Mouse (Mus musculus): Measurements from ENCODE around the gene Traf3ip1.

The Traf3ip1 gene

GRCm38 (mm10) chr1:91533961-91534723 is 39.7 kb downstream of the Traf3ip1 start:
- no peak for DNase-seq (ENCODE audit: low spot score)

- no peak for DNase-seq (ENCODE audit: low spot score)
Observed at GRCm38 (mm10) chr1:91537786-91538569, 43.5 kb downstream of the Traf3ip1 start.

- no peak for DNase-seq (ENCODE audit: low spot score)
Observed at GRCm38 (mm10) chr1:91538570-91538929, 44.1 kb downstream of the Traf3ip1 start.

GRCm38 (mm10) chr1:91539246-91539645 is 44.8 kb downstream of the Traf3ip1 start:
- DNase-seq (ENCODE audit: low spot score) = no peak

- no peak for DNase-seq (ENCODE audit: low spot score)
Observed at GRCm38 (mm10) chr1:91539704-91540270, 45.3 kb downstream of the Traf3ip1 start.

- DNase-seq (ENCODE audit: low spot score) = peak; percentile 98
Observed at GRCm38 (mm10) chr1:91540271-91540826, 45.9 kb downstream of the Traf3ip1 start, which contains the start of gene Asb1. Gene Asb1 (plus strand): TSS chr1:91540544.

- DNase-seq (ENCODE audit: low spot score) = no peak
Observed at GRCm38 (mm10) chr1:91541042-91541592, 46.7 kb downstream of the Traf3ip1 start.

- no peak for DNase-seq (ENCODE audit: low spot score)
Observed at GRCm38 (mm10) chr1:91543974-91544373, 49.5 kb downstream of the Traf3ip1 start.

GRCm38 (mm10) chr1:91545226-91545625 is 50.8 kb downstream of the Traf3ip1 start:
- no peak for DNase-seq (ENCODE audit: low spot score)

- DNase-seq (ENCODE audit: low spot score) = no peak
Observed at GRCm38 (mm10) chr1:91547567-91547966, 53.1 kb downstream of the Traf3ip1 start.

GRCm38 (mm10) chr1:91549073-91549472 is 54.6 kb downstream of the Traf3ip1 start:
- no peak for DNase-seq (ENCODE audit: low spot score)

GRCm38 (mm10) chr1:91557099-91557498 is 62.7 kb downstream of the Traf3ip1 start:
- DNase-seq (ENCODE audit: low spot score) = no peak

GRCm38 (mm10) chr1:91561226-91561625 is 66.8 kb downstream of the Traf3ip1 start:
- DNase-seq (ENCODE audit: low spot score) = no peak

GRCm38 (mm10) chr1:91562977-91563590 is 68.6 kb downstream of the Traf3ip1 start:
- DNase-seq (ENCODE audit: low spot score) = peak; percentile 22

GRCm38 (mm10) chr1:91564004-91564403 is 69.6 kb downstream of the Traf3ip1 start:
- no peak for DNase-seq (ENCODE audit: low spot score)

GRCm38 (mm10) chr1:91564598-91564997 is 70.2 kb downstream of the Traf3ip1 start:
- DNase-seq (ENCODE audit: low spot score) = no peak

- DNase-seq (ENCODE audit: low spot score) = no peak
Observed at GRCm38 (mm10) chr1:91567269-91567668, 72.8 kb downstream of the Traf3ip1 start.

- no peak for DNase-seq (ENCODE audit: low spot score)
Observed at GRCm38 (mm10) chr1:91572458-91572857, 78.0 kb downstream of the Traf3ip1 start.

GRCm38 (mm10) chr1:91574208-91574607 is 79.8 kb downstream of the Traf3ip1 start:
- DNase-seq (ENCODE audit: low spot score) = peak; percentile 43

GRCm38 (mm10) chr1:91577883-91578517 is 83.6 kb downstream of the Traf3ip1 start:
- DNase-seq (ENCODE audit: low spot score) = no peak

All from lung, postnatal 25 days (tissue).